Mouse (Mus musculus) lung, adult 2 months (tissue): ENCODE measurements around the gene Umod. TPM values are rescaled to one million over a fixed set of nuclear protein-coding genes. Genes with fewer than 3 reads are reported as not detected.

Source experiments
- DNase-seq: peaks from one replicate; pipeline ENCODE4 v3.0.0; 2022
- H3K4me1 ChIP-seq: fragments of 200-500 bp; 2 replicates; pipeline ENCODE4 v1.6.1; 2011; ENCODE audit warnings: low read length; ENCODE audit not compliant: control insufficient read depth, insufficient read depth
- H3K4me3 ChIP-seq: fragments of 200-500 bp; replicated peaks from 2 replicates; pipeline ENCODE3; 2011; ENCODE audit warnings: low read depth, mild to moderate bottlenecking, control low read depth, low read length; ENCODE audit errors: extremely low read depth
- CTCF ChIP-seq: fragments of 200-500 bp; IDR thresholded peaks from 2 replicates; pipeline ENCODE4 v1.5.1; 2011; ENCODE audit warnings: mild to moderate bottlenecking, low read length, control low read depth; ENCODE audit not compliant: insufficient read depth
- POLR2A ChIP-seq: fragments of 200-500 bp; IDR thresholded peaks from 2 replicates; pipeline ENCODE4 v1.6.1; 2011; ENCODE audit warnings: low read depth, mild to moderate bottlenecking, control low read depth, low read length, borderline replicate concordance; ENCODE audit errors: extremely low read depth
- WGBS: fragments of 180-500 bp; shearing (Covaris S2); methylation state at CpG from one replicate; pipeline ENCODE4 v1.1.7; 2018; 5-methylcytosine and 5-hydroxymethylcytosine counted together
- polyA plus RNA-seq: library from polyadenylated mRNA; depleted of rRNA; stranded (reverse); fragments of >200 nt; gene quantifications from 2 replicates; pipeline ENCODE4 v1.2.3, GENCODE M21; 2012; rRNA removed

The Umod gene
- polyA plus RNA-seq = 0.27 and 0.58 TPM in 2 replicates

DNA sequence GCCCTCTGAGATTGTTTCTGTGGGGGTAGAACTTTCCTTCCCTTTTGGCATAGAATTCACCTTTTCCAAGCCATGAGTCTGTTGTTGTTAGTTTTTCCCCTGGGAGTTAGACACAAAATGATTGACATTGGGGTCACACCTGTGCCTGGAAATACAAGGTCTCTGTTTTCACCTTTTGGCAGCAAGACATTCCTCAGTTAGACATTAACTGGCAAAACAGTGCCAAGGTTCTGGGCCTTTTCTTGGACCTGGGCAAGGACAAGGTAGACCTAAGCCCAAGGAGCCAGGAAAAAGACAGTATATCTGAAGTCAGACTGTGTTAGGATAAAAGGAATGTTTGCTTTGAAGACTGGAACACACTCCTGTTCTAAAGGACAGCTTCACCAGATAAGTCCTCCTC lies at the start of gene Umod:
Gene Umod (minus strand): TSS at position 27 of the 400 bp plus-strand sequence.
- Histone ChIP-seq H3K4me1 (no peaks in the 10 kb centered on the region), H3K4me3 (no peak within 1 kb of the TSS)
- DNase-seq = no peak
- TF ChIP-seq POLR2A (no peak), CTCF (no peak)

DNA sequence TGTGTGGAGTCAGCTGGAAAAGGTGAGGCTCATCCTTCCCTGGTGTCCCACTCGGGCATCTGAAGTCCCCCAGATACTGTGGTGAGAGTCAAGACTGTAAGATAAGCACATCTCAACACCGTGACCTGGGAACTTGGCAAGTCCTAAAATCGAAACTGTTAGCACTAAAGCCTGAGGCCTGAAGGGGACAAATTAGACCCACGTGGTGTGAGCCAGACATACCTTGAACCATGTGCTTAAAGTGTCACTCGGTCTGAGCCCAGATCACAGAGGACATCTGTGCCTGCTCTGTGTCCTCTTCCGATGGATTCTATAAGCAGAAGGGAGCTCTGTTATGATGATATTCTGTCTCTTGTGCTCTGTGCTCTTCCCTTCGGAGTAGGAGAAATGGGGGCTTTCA lies 49.5 kb upstream of the Umod start:
- 62% methylated on average over 7 of the region's 7 CpGs for WGBS
- no peak overlapping the region for H3K4me3 ChIP-seq
- DNase-seq = no peak
- TF ChIP-seq CTCF (no peak), POLR2A (no peak)
- no peaks in the 10 kb centered on the region for H3K4me1 ChIP-seq

DNA sequence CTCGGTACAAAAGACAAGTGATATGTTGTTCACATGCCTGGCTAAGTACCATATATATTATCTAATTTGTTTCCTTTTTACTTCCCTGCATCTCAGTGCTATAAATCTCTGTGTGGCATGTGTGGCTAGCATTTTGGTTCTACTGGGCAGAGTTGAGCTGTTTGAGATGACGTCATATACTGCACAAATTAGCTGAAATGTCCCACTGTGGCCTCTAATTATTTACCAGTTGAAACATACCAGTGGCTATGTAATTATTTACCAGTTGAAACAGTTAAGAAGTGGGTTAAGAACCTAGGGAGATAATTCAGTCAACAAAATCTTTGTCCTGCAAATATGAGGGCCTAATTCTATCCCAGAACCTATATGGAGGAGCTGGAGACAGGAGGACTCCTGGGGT lies 48.5 kb upstream of the Umod start:
- TF ChIP-seq CTCF (no peak), POLR2A (no peak)
- no peak for DNase-seq
- Histone ChIP-seq H3K4me1 (no peaks in the 10 kb centered on the region), H3K4me3 (no peak overlapping the region)
- 70% methylated on average over 2 of the region's 2 CpGs for WGBS

DNA sequence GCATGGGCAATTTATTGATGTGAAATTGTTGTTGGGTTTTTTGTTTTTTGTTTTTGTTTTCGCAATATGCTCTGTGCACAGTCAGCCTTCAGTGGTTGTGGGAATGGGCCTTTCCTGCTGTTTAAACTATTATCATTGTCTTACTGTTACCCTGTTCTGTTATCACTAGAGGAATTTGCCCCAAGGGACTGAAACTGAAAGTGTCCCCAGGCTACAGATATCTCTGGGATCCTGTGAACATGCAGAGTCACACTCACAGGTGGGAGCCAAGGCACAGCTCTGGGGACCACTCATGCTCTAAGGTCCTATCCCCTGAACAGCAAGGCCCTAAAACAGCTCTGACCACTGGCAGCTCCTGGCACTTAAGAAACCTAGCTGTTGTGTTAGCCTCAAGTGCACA lies 48.1 kb upstream of the Umod start:
- H3K4me1 ChIP-seq = no peaks in the 10 kb centered on the region
- no peak overlapping the region for H3K4me3 ChIP-seq
- TF ChIP-seq CTCF (no peak), POLR2A (no peak)
- no peak for DNase-seq
- 94% methylated on average over 1 of the region's 1 CpGs for WGBS

DNA sequence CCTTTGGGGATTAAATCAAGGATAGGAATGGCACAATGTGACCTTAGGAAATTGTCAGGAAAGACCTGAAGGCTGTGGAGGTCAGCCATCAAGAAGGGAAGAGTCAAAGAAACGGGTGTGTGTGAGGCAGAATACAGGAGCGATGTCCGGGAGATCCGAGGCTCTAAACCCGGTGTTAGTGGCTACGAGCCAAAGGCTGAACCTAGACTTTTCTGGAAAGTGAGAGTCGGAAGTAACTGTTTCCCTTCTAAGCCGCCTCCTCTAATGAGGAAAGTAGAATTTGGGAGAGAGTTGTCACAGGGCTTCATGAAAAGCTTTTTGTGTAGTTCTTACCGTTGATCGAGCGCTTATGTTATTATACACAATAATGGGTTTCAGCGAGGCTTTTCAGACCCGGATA lies 47.4 kb upstream of the Umod start:
- Histone ChIP-seq H3K4me3 (no peak overlapping the region), H3K4me1 (no peaks in the 10 kb centered on the region)
- no peak for DNase-seq
- no peak for TF ChIP-seq POLR2A
- TF ChIP-seq CTCF = no peak
- 74% methylated on average over 13 of the region's 13 CpGs for WGBS

DNA sequence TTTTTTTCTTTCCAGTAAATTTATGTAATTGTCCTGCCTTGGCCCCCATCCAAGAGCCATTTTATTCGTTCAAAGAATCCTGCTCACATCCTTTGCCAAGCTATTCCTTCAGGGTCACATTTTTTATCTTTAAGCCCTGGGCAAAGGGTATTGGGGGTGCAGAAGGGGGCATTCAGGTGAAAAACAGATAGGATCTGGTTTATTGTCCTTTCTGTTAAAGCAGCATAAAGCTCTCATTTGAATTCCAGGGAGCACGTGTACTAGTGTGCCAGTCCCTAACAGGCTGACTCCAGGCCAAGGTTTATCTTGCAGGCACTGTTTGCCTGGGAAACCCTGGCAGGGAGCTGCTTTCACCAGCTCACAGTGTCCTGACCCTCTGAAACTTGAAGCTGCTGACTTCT lies 46.8 kb upstream of the Umod start:
- no peak for TF ChIP-seq CTCF
- no peak for TF ChIP-seq POLR2A
- no peak for DNase-seq
- 26% methylated on average over 2 of the region's 2 CpGs for WGBS
- Histone ChIP-seq H3K4me3 (no peak overlapping the region), H3K4me1 (no peaks in the 10 kb centered on the region)

DNA sequence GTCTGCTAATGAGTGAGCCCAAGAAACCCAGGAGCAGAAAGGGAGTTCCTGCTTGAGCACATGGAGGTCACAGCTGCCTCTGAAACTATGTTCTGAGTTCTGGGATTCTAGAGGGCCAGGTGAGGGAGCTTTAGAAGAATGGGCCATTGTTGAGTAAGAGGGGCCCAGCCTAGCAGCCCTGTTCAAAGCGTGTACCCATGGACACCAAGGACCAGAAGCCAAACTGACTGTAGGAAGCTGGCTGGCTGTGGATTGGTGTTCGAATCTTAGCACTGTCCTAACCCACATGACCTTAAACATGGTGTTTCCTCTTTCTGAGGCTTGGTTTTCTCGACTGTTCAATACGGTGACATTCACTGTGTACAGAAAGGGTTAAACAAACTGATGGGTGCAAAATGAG lies 44.3 kb upstream of the Umod start, which contains the start of gene Pdilt:
Gene Pdilt (minus strand): TSS at position 101 of the 400 bp plus-strand sequence.
- no peaks in the 10 kb centered on the region for H3K4me1 ChIP-seq
- no peak for DNase-seq
- TF ChIP-seq POLR2A (no peak), CTCF (no peak)
- no peak within 1 kb of the TSS for H3K4me3 ChIP-seq
- WGBS = 57% methylated on average over 4 of the region's 4 CpGs

DNA sequence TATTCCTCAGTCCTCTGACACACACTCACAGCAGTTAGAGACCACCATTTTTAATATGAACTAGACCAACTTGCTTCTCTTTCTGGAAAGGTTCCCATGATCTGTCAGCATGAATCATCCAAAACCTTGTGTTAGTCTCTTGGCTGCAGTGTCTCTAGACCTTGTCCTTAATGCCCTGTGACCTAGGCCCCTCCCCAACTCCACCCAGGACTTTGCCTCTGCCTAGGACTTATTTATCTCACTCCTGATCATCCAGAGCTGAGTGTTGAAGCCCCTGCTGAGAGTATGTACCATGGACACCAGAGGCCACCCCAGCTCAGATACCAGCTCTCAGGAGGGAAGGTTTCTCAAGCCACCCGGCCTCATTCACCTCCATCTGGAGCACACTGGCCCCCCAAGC lies 43.3 kb upstream of the Umod start:
- WGBS = 65% methylated on average over 1 of the region's 1 CpGs
- H3K4me3 ChIP-seq = no peak overlapping the region
- DNase-seq = no peak
- TF ChIP-seq CTCF (no peak), POLR2A (no peak)
- no peaks in the 10 kb centered on the region for H3K4me1 ChIP-seq

DNA sequence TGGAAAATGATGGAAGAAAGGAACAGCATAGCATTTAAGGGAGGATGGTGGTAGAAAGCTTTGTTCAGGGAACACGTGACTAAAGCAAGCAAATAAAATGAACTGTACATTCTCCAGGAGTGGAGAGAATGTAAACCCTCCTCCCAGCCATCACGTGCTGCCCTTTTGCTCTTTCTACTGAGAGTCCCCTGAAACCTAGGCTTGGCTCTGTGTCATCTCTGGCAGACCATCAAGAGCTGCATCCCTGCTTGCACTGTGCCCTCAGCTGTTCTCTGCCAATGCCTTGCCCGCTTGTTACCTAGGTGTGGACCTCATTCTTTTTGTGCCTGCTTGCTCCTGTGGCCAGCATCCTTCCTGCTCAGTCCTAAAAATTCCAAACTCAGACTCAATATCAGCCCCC lies 42.7 kb upstream of the Umod start:
- Histone ChIP-seq H3K4me1 (no peaks in the 10 kb centered on the region), H3K4me3 (no peak overlapping the region)
- no peak for TF ChIP-seq POLR2A
- TF ChIP-seq CTCF = no peak
- 65% methylated on average over 3 of the region's 3 CpGs for WGBS
- DNase-seq = no peak

DNA sequence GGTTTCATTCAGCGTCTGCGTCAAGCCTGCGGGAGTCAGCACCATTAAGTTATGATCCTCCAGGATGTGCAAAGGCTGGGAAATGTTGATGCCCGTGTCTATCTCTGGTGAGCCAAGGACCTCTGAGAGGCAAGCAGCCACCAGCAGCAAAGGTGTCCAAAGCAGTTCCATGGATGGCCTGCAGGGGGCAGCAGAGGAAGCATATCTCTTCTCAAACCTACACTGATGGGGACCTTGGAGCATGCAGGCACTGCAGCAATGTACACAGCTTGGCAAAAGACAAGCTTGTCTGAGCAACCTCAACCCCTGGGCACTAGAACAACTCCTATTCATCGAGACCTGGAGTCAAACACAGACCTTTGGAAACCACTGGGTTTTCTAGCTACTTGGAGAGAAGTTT lies 40.6 kb upstream of the Umod start:
- DNase-seq = peak; percentile 62
- Histone ChIP-seq H3K4me3 (no peak overlapping the region), H3K4me1 (no peaks in the 10 kb centered on the region)
- 45% methylated on average over 5 of the region's 5 CpGs for whole genome bisulfite sequencing
- TF ChIP-seq CTCF = peak; percentile 72
- no peak for TF ChIP-seq POLR2A
